Mouse (Mus musculus) hindbrain, embryonic 16.5 days (tissue): Measurements from ENCODE around the gene Clca4a. TPM values are rescaled to one million over a fixed set of nuclear protein-coding genes. Genes with fewer than 3 reads are reported as not detected.

Experiments
- ATAC-seq: fragments of 200-750 bp; cut with Nextera tagmentation; 2 replicates; pipeline ENCODE4 v1.8.0; 2017; ENCODE audit warnings: moderate TSS enrichment, moderate library complexity
- H3K27ac ChIP-seq: fragments of 300-500 bp; sonication (generic); 2 replicates; pipeline ENCODE4 v1.5.1; 2014; ENCODE audit warnings: low read depth, mild to moderate bottlenecking, control low read depth, low read length, moderate library complexity
- H3K27me3 ChIP-seq: fragments of 300-500 bp; sonication (generic); replicated peaks from 2 replicates; pipeline ENCODE4 v1.6.1; 2014; ENCODE audit warnings: low read length; ENCODE audit not compliant: control insufficient read depth, insufficient read depth
- H3K36me3 ChIP-seq: fragments of 300-500 bp; sonication (generic); 2 replicates; pipeline ENCODE4 v1.6.1; 2014; ENCODE audit warnings: mild to moderate bottlenecking, low read length, moderate library complexity, mixed read lengths; ENCODE audit not compliant: control insufficient read depth, insufficient read depth
- H3K4me1 ChIP-seq: fragments of 300-500 bp; sonication (generic); 2 replicates; pipeline ENCODE4 v1.6.1; 2014; ENCODE audit warnings: low read depth, low read length; ENCODE audit not compliant: control insufficient read depth, insufficient read depth
- H3K4me2 ChIP-seq: fragments of 300-500 bp; sonication (generic); 2 replicates; pipeline ENCODE4 v1.6.1; 2014; ENCODE audit warnings: mild to moderate bottlenecking, low read length, control low read depth, moderate library complexity
- H3K4me3 ChIP-seq: fragments of 300-500 bp; sonication (generic); 2 replicates; pipeline ENCODE4 v1.5.1; 2014; ENCODE audit warnings: mild to moderate bottlenecking, low read length, control low read depth, moderate library complexity
- H3K9ac ChIP-seq: fragments of 300-500 bp; sonication (generic); 2 replicates; pipeline ENCODE4 v1.6.1; 2014; ENCODE audit warnings: low read depth, mild to moderate bottlenecking, control low read depth, low read length, moderate library complexity
- H3K9me3 ChIP-seq: fragments of 300-500 bp; sonication (generic); 2 replicates; pipeline ENCODE4 v1.6.1; 2014; ENCODE audit warnings: mild to moderate bottlenecking, low read length, moderate library complexity; ENCODE audit not compliant: control insufficient read depth
- WGBS: fragments of 180-500 bp; shearing (Covaris S2); extraction: QIAGEN DNeasy Blood & Tissue Kit; methylation state at CpG from one replicate; pipeline ENCODE4 v1.1.7; 2014; 5-methylcytosine and 5-hydroxymethylcytosine counted together
- polyA plus RNA-seq: library from polyadenylated mRNA; unstranded; fragments of >200 nt; fragmentation: Nextera tagmentation; extraction: Ambion mirVana; gene quantifications from 2 replicates; pipeline ENCODE4 v1.2.1, GENCODE M21; 2015

The Clca4a gene
- polyA plus RNA-seq = not detected in 2 replicates

DNA sequence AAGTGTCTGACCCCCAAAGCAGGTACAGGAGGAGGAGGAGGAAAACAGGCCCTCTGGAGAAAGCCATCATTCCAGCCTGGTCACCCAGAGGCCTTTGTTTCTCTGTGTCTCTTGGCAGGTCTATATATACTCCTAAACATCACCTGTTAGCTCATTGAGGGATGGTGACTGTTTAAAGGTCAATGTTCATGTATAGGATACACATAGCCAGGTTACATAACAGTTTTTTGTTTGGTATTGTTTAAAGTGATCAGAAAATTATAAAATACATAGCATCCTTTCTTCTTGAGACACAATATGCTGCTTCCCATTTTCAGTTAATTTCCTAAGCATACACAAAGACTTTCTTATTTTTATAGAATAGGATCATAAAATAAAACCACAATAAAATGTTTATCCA lies at the start of gene Clca4a:
Clca4a (minus strand) TSS at position 101 of the 400 bp plus-strand sequence.
- no peaks in the 10 kb centered on the region for H3K4me1 ChIP-seq
- H3K27me3 ChIP-seq = no peaks in the 10 kb centered on the region
- no peak within 1 kb of the TSS for H3K4me2 ChIP-seq
- ATAC-seq = no peak
- H3K27ac ChIP-seq = no peak within 1 kb of the TSS
- no peaks in the 10 kb centered on the region for H3K36me3 ChIP-seq
- no peak within 1 kb of the TSS for H3K4me3 ChIP-seq
- no peak within 1 kb of the TSS for H3K9ac ChIP-seq
- no peaks in the 10 kb centered on the region for H3K9me3 ChIP-seq

- Histone ChIP-seq H3K36me3 (no peaks in the 10 kb centered on the region), H3K4me1 (no peaks in the 10 kb centered on the region), H3K27ac (no peak overlapping the region), H3K9me3 (no peaks in the 10 kb centered on the region), H3K9ac (no peak overlapping the region), H3K4me3 (no peak overlapping the region), H3K27me3 (no peaks in the 10 kb centered on the region), H3K4me2 (no peak overlapping the region)
- 66% methylated on average over 3 of the region's 3 CpGs for WGBS
- no peak for ATAC-seq
Observed at GRCm38 (mm10) chr3:145017807-145018206, 43.0 kb upstream of the Clca4a start.

DNA sequence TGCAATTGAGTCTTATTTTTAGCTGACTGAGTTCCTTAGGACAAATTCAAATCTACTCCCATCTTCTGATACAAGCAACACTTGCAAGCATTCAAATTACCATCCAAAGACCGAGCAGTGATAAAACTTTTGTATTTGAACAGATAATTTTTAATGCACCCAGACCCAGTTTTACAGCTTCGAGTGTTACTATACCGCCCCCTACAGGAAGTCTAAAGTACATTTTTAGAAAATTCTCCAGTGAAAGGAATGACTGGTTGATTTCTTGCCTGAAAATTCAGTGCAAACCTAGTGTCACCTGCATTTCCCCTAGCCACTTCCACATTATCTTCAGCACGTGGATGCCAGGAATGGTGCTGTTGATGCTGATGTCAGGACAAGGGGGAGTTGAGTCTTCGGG lies 29.6 kb upstream of the Clca4a start:
- Histone ChIP-seq H3K4me1 (no peaks in the 10 kb centered on the region), H3K27ac (no peak overlapping the region), H3K4me2 (no peak overlapping the region), H3K36me3 (no peaks in the 10 kb centered on the region), H3K9ac (no peak overlapping the region), H3K27me3 (no peaks in the 10 kb centered on the region), H3K9me3 (no peaks in the 10 kb centered on the region), H3K4me3 (no peak overlapping the region)
- 33% methylated on average over 5 of the region's 5 CpGs for WGBS
- ATAC-seq = no peak

DNA sequence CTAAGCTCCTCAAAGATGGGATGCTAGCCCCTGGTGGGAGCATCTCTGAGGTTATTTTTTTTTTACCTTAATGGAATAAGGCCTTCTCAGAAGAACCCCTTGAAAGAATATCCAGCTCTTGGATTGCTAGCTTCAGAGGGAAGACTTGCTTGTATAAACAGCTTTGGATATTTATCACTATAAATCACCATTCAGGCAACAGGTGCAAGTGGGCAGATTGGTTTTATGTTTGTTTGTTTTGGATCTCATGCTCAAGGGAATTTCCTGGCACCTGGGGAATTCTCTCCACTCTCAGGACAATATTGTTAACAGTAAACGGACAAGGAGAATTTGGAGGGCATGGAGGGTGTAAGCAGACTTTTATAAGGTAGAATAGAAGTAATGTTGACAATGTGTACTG lies 26.1 kb upstream of the Clca4a start:
- Histone ChIP-seq H3K36me3 (no peaks in the 10 kb centered on the region), H3K27me3 (no peaks in the 10 kb centered on the region), H3K4me1 (no peaks in the 10 kb centered on the region), H3K9me3 (no peaks in the 10 kb centered on the region), H3K4me3 (no peak overlapping the region), H3K27ac (no peak overlapping the region), H3K9ac (no peak overlapping the region), H3K4me2 (no peak overlapping the region)
- no peak for ATAC-seq
- 60% methylated on average over 1 of the region's 1 CpGs for WGBS

DNA sequence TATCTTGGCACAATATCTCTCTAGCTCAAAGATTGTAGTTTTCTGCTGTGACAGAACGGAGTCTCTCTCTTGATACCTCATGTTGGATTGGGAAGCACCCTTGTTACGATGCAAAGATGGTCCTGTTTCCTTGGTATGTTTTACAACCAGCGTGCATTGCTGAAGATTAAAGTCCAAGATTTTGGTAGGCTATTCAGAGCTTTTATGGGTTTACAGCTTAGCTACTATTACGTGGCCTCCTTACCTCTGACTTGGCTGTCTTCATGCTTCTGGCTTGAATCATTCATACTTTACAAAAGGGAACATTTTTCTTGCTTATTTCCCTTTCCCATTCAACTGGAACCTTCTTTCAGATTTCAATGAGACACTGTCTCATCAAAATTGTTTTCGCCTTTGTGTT lies 18.2 kb upstream of the Clca4a start:
- no peaks in the 10 kb centered on the region for H3K27me3 ChIP-seq
- no peaks in the 10 kb centered on the region for H3K36me3 ChIP-seq
- H3K4me2 ChIP-seq = no peak overlapping the region
- no peak for ATAC-seq
- H3K4me1 ChIP-seq = no peaks in the 10 kb centered on the region
- H3K9me3 ChIP-seq = no peaks in the 10 kb centered on the region
- no peak overlapping the region for H3K27ac ChIP-seq
- H3K4me3 ChIP-seq = no peak overlapping the region
- WGBS = 91% methylated on average over 5 of the region's 5 CpGs
- H3K9ac ChIP-seq = no peak overlapping the region

DNA sequence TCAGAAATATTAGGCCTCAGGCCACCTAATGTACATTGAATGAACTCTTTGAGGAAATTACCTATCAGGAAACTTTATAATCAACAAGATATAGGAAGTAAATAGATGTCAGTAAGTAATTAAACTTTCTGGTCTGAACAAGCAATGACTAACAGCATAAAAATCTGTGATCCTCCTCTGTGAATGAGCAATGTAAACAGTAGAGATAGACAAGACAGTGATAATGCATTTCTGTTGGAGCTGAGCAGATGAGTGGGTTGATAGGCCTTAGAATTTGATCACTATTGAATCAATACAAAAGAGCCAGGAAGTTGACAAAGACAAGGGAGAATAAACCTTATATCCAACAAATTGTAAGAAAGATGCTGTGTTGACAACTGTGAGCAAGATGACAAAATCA lies 17.8 kb upstream of the Clca4a start:
- no peak overlapping the region for H3K27ac ChIP-seq
- no peaks in the 10 kb centered on the region for H3K4me1 ChIP-seq
- no peaks in the 10 kb centered on the region for H3K36me3 ChIP-seq
- H3K4me3 ChIP-seq = no peak overlapping the region
- ATAC-seq = no peak
- H3K9me3 ChIP-seq = no peaks in the 10 kb centered on the region
- H3K27me3 ChIP-seq = no peaks in the 10 kb centered on the region
- no peak overlapping the region for H3K4me2 ChIP-seq
- H3K9ac ChIP-seq = no peak overlapping the region

DNA sequence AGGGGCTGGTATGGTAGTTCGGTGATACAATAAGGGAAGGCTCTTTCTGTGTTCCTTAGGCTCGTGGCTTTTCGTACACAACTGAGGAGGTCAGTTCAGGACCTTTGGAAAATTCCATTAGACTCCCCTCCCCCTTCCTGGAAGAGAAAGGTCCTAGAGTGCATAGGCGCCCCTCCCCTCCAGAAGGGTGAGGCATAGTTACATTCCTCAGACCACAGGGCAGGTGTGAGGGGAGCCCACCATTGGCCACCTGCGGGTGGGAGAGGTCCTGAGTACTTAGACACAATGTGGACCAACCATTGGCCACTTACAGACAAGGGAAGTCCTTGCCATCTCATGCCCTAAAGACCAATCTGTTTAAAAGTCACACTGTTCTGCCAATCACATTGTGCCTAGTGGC lies 11.0 kb upstream of the Clca4a start:
- 77% methylated on average over 5 of the region's 5 CpGs for WGBS
- Histone ChIP-seq H3K9me3 (no peaks in the 10 kb centered on the region), H3K4me3 (no peak overlapping the region), H3K27ac (no peak overlapping the region), H3K9ac (no peak overlapping the region), H3K27me3 (no peaks in the 10 kb centered on the region), H3K36me3 (no peaks in the 10 kb centered on the region), H3K4me1 (no peaks in the 10 kb centered on the region), H3K4me2 (no peak overlapping the region)
- ATAC-seq = no peak

DNA sequence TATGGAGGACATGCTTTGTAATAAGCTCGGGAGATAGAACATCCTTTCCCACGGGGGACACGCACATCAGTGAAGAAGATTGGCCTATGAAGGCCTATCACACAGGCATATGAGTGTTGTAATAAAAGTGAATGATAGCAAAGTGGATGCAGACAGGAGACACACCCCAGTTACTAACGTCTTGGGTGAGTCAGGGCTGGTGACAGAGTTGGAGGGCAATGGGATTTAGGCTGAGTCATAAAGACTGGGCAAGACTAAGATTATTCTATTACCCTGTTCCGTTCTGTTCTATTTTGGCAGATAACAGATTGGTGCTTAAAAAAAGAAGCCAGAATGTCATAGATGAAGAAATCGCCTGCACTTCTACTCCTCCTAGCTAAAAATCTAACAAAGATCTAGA lies 5.7 kb upstream of the Clca4a start:
- Histone ChIP-seq H3K9ac (no peak overlapping the region), H3K27me3 (no peaks in the 10 kb centered on the region), H3K4me2 (no peak overlapping the region), H3K9me3 (no peaks in the 10 kb centered on the region), H3K36me3 (no peaks in the 10 kb centered on the region), H3K27ac (no peak overlapping the region), H3K4me1 (no peaks in the 10 kb centered on the region), H3K4me3 (no peak overlapping the region)
- no peak for ATAC-seq
- 90% methylated on average over 6 of the region's 6 CpGs for WGBS

GRCm38 (mm10) chr3:144977631-144978030 lies 2.8 kb upstream of the Clca4a start:
- WGBS = 14% methylated on average over 4 of the region's 4 CpGs
- H3K4me2 ChIP-seq = no peak overlapping the region
- H3K9me3 ChIP-seq = no peaks in the 10 kb centered on the region
- H3K27ac ChIP-seq = no peak overlapping the region
- H3K9ac ChIP-seq = no peak overlapping the region
- no peak for ATAC-seq
- H3K27me3 ChIP-seq = no peaks in the 10 kb centered on the region
- H3K36me3 ChIP-seq = no peaks in the 10 kb centered on the region
- no peaks in the 10 kb centered on the region for H3K4me1 ChIP-seq
- H3K4me3 ChIP-seq = no peak overlapping the region

GRCm38 (mm10) chr3:144976091-144976490 lies 1.2 kb upstream of the Clca4a start:
- H3K36me3 ChIP-seq = no peaks in the 10 kb centered on the region
- H3K4me2 ChIP-seq = no peak overlapping the region
- WGBS = 85% methylated on average over 1 of the region's 1 CpGs
- H3K27ac ChIP-seq = no peak overlapping the region
- H3K4me1 ChIP-seq = no peaks in the 10 kb centered on the region
- no peak for ATAC-seq
- H3K27me3 ChIP-seq = no peaks in the 10 kb centered on the region
- no peak overlapping the region for H3K4me3 ChIP-seq
- H3K9ac ChIP-seq = no peak overlapping the region
- H3K9me3 ChIP-seq = no peaks in the 10 kb centered on the region
